ENCODE assay signal across 9 mouse cellular contexts in genomic region chr5:137532131-137532807, GRCm38 (mm10). TPM values are rescaled to one million over a fixed set of nuclear protein-coding genes. Genes with fewer than 3 reads are reported as not detected.
DNase-seq lines count a peak whose midpoint lies in the region; ATAC-seq and TF ChIP-seq lines count a peak whose summit lies in the region.
"Had no signal": no experiment of that assay in that cellular context is flagged by ENCODE, and none has a peak within 500 bp of the region (broad histone marks: within the 10 kb centered on the region; RNA-seq: fewer than 3 reads in every experiment).

No protein-coding gene starts in this region.

- H3K4me1 ChIP-seq in heart, embryonic 14.5 days (ENCODE audit: control insufficient read depth in 2 of 2, insufficient read depth in 2 of 2, low read length in 2 of 2) = peaks cover 5 to 11% of the 10 kb centered on the region in 2 experiments
- peaks cover 31% of the 10 kb centered on the region for H3K4me1 ChIP-seq in limb, embryonic 15.5 days
- H3K4me1 ChIP-seq in neural tube, embryonic 15.5 days = peaks cover 35% of the 10 kb centered on the region

- peak overlapping the region; percentile 94 for H3K4me3 ChIP-seq in gastrocnemius, adult 2 months
- H3K4me3 ChIP-seq in heart, embryonic 14.5 days (ENCODE audit: control insufficient read depth in 1 of 2, insufficient read depth in 1 of 2, low read depth in 1 of 2, low read length in 2 of 2) = peak overlapping the region; percentile 54 to 99
- H3K4me3 ChIP-seq in limb, embryonic 15.5 days = peak overlapping the region; percentile 85
- peak overlapping the region; percentile 88 for H3K4me3 ChIP-seq in neural tube, embryonic 15.5 days (replicated peaks)

- peak overlapping the region; percentile 82 for H3K9ac ChIP-seq in heart, embryonic 14.5 days (ENCODE audit: low read length)
- peak overlapping the region; percentile 82 for H3K9ac ChIP-seq in limb, embryonic 15.5 days
- peak overlapping the region; percentile 97 for H3K9ac ChIP-seq in neural tube, embryonic 15.5 days (replicated peaks)

- no peak for TF ChIP-seq CTCF in gastrocnemius, adult 2 months (IDR thresholded peaks at IDR 0.05)

- under 1% methylated on average over 19 of the region's 19 CpGs for WGBS in heart, embryonic 14.5 days
- WGBS in limb, embryonic 15.5 days = under 1% methylated on average over 19 of the region's 19 CpGs
- under 1% methylated on average over 19 of the region's 19 CpGs for WGBS in neural tube, embryonic 15.5 days

- peak overlapping the region; percentile 98 for H3K27ac ChIP-seq in gastrocnemius, adult 2 months
- peak overlapping the region; percentile 89 to 97 for H3K27ac ChIP-seq in heart, embryonic 14.5 days (replicated peaks in 1 of 2; ENCODE audit: control insufficient read depth in 1 of 2, insufficient read depth in 1 of 2, low read depth in 2 of 2, low read length in 2 of 2)
- peak overlapping the region; percentile 96 for H3K27ac ChIP-seq in limb, embryonic 15.5 days
- H3K27ac ChIP-seq in neural tube, embryonic 15.5 days (replicated peaks) = peak overlapping the region; percentile 97

- H3K9me3 ChIP-seq in heart, embryonic 14.5 days (ENCODE audit: control insufficient read depth, low read length) = no peaks in the 10 kb centered on the region
- no peaks in the 10 kb centered on the region for H3K9me3 ChIP-seq in limb, embryonic 15.5 days
- no peaks in the 10 kb centered on the region for H3K9me3 ChIP-seq in neural tube, embryonic 15.5 days (replicated peaks)

- intact Hi-C loops in gastrocnemius, adult 2 months (cut with DNase I) = loop anchor here (2.0 to 5.0 kb wide), 3 partner anchors 70 to 640 kb away; partner anchors contain the start of genes Ap4m1, Mcm7, Mospd3 and Ppp1r35

- peak; percentile 52 for DNase-seq in gastrocnemius, adult 2 months
- DNase-seq in gastrocnemius, adult 18-20 months (ENCODE audit: low spot score) = no peak
- DNase-seq in thymus, postnatal 25 days = peak; percentile 42
- no peak for DNase-seq in thymus, postnatal 10 days (ENCODE audit: low spot score in 2 of 2)
- DNase-seq in urinary bladder, postnatal 25 days (ENCODE audit: low spot score) = no peak

- peak overlapping the region; percentile 76 for H3K4me2 ChIP-seq in heart, embryonic 14.5 days (ENCODE audit: low read length)
- peak overlapping the region; percentile 71 for H3K4me2 ChIP-seq in limb, embryonic 15.5 days
- H3K4me2 ChIP-seq in neural tube, embryonic 15.5 days = peak overlapping the region; percentile 83

- ATAC-seq in heart, embryonic 14.5 days (ENCODE audit: insufficient number of reproducible peaks, insufficient read depth, low FRiP score, low read depth) = no peak
- no peak for ATAC-seq in limb, embryonic 15.5 days (ENCODE audit: insufficient number of reproducible peaks, low FRiP score, low TSS enrichment, low read depth)
- ATAC-seq in neural tube, embryonic 15.5 days (ENCODE audit: low FRiP score) = no peak

- peaks cover 31% of the 10 kb centered on the region for H3K36me3 ChIP-seq in heart, embryonic 14.5 days (ENCODE audit: control insufficient read depth, insufficient read depth, low read length)
- peaks cover 31% of the 10 kb centered on the region for H3K36me3 ChIP-seq in limb, embryonic 15.5 days
- H3K36me3 ChIP-seq in neural tube, embryonic 15.5 days = peaks cover 30% of the 10 kb centered on the region

- H3K27me3 ChIP-seq in heart, embryonic 14.5 days (ENCODE audit: control insufficient read depth, insufficient read depth, low read length) = no peaks in the 10 kb centered on the region
- H3K27me3 ChIP-seq in limb, embryonic 15.5 days = 0 out of 2 replicates have a peak, but pooled peaks cover 2% of the 10 kb centered on the region
- no peaks in the 10 kb centered on the region for H3K27me3 ChIP-seq in neural tube, embryonic 15.5 days (replicated peaks)

RNA-seq across cellular contexts. Expression of gene Epo, which starts 0.8 kb away (rescaled TPM):
- not detected for total RNA-seq in gastrocnemius, adult 2 months (2021)
- not detected for total RNA-seq in gastrocnemius, adult 18-20 months (2021)
- polyA plus RNA-seq in heart, embryonic 14.5 days (2014; fragmentation: Nextera tagmentation; extraction: Ambion mirVana) = not detected in 2 replicates
- polyA plus RNA-seq in limb, embryonic 15.5 days (2015; fragmentation: Nextera tagmentation; extraction: Ambion mirVana) = 0.26 TPM in 1 of 2 replicates, not detected in the other
- polyA plus RNA-seq in neural tube, embryonic 15.5 days (2015; fragmentation: Nextera tagmentation; extraction: Ambion mirVana) = not detected in 2 replicates
- total RNA-seq: layer of hippocampus, postnatal 36 days had no signal

RNA-seq across cellular contexts. Expression of gene Gnb2, which starts 1.0 kb away (rescaled TPM):
- total RNA-seq in gastrocnemius, adult 2 months (2021) = 100 to 1,000 TPM; 118 to 148 TPM
- 100 to 1,000 TPM; 111 to 134 TPM for total RNA-seq in gastrocnemius, adult 18-20 months (2021)
- 296 and 340 TPM in 2 replicates for polyA plus RNA-seq in heart, embryonic 14.5 days (2014; fragmentation: Nextera tagmentation; extraction: Ambion mirVana)
- polyA plus RNA-seq in limb, embryonic 15.5 days (2015; fragmentation: Nextera tagmentation; extraction: Ambion mirVana) = 350 and 394 TPM in 2 replicates
- 503 and 540 TPM in 2 replicates for polyA plus RNA-seq in neural tube, embryonic 15.5 days (2015; fragmentation: Nextera tagmentation; extraction: Ambion mirVana)

RNA-seq across cellular contexts. Expression of gene Gigyf1, which starts 13.9 kb away (rescaled TPM):
- 10 to 100 TPM; 20.9 to 24.7 TPM for total RNA-seq in gastrocnemius, adult 2 months (2021)
- 10 to 100 TPM; 19.9 to 23.5 TPM for total RNA-seq in gastrocnemius, adult 18-20 months (2021)
- 8.7 and 9.6 TPM in 2 replicates for polyA plus RNA-seq in heart, embryonic 14.5 days (2014; fragmentation: Nextera tagmentation; extraction: Ambion mirVana)
- polyA plus RNA-seq in limb, embryonic 15.5 days (2015; fragmentation: Nextera tagmentation; extraction: Ambion mirVana) = 10.3 and 12.0 TPM in 2 replicates
- polyA plus RNA-seq in neural tube, embryonic 15.5 days (2015; fragmentation: Nextera tagmentation; extraction: Ambion mirVana) = 15.7 and 16.7 TPM in 2 replicates

RNA-seq across cellular contexts. Expression of gene Actl6b, which starts 21.0 kb away (rescaled TPM):
- not detected for total RNA-seq in gastrocnemius, adult 2 months (2021)
- total RNA-seq in gastrocnemius, adult 18-20 months (2021) = not detected
- polyA plus RNA-seq in heart, embryonic 14.5 days (2014; fragmentation: Nextera tagmentation; extraction: Ambion mirVana) = 0.31 TPM in 1 of 2 replicates, not detected in the other
- polyA plus RNA-seq in limb, embryonic 15.5 days (2015; fragmentation: Nextera tagmentation; extraction: Ambion mirVana) = 0.35 and 0.36 TPM in 2 replicates
- polyA plus RNA-seq in neural tube, embryonic 15.5 days (2015; fragmentation: Nextera tagmentation; extraction: Ambion mirVana) = 203 and 258 TPM in 2 replicates

RNA-seq across cellular contexts. Expression of gene Pop7, which starts 30.0 kb away (rescaled TPM):
- total RNA-seq in gastrocnemius, adult 2 months (2021) = 10 to 100 TPM; 11.3 to 11.4 TPM
- 10 to 100 TPM in 1 of 2 experiments, 1 to 10 TPM in 1; 8.9 to 10.8 TPM for total RNA-seq in gastrocnemius, adult 18-20 months (2021)
- 44.3 and 49.8 TPM in 2 replicates for polyA plus RNA-seq in heart, embryonic 14.5 days (2014; fragmentation: Nextera tagmentation; extraction: Ambion mirVana)
- polyA plus RNA-seq in limb, embryonic 15.5 days (2015; fragmentation: Nextera tagmentation; extraction: Ambion mirVana) = 46.5 and 46.7 TPM in 2 replicates
- 76.5 and 81.6 TPM in 2 replicates for polyA plus RNA-seq in neural tube, embryonic 15.5 days (2015; fragmentation: Nextera tagmentation; extraction: Ambion mirVana)

Comparison
In these comparisons a context has a peak if more than half of its experiments do, and no peak if none do; other contexts are left out.
1. DNase-seq: peak in gastrocnemius, adult 2 months (single experiment) and thymus, postnatal 25 days (single experiment); none in gastrocnemius, adult 18-20 months (single experiment), thymus, postnatal 10 days (0 of 2) and urinary bladder, postnatal 25 days (single experiment).
2. Peak in every context shown above with its lines, with median percentiles within 50 percentile points of each other: H3K27ac ChIP-seq, H3K4me3 ChIP-seq, H3K4me2 ChIP-seq and H3K9ac ChIP-seq.